Mouse (Mus musculus) cerebellum, postnatal 14 days (tissue): ENCODE results near the gene Inca1.
A peak's percentile ranks its signal among the peaks of the same experiment; 100 is the strongest.

Experiments used
- DNase-seq, 2 experiments: peaks; one replicate each; pipeline ENCODE4 v3.0.0; 2021; ENCODE audit warnings: mixed read lengths in 2 of 2

The Inca1 gene

DNA sequence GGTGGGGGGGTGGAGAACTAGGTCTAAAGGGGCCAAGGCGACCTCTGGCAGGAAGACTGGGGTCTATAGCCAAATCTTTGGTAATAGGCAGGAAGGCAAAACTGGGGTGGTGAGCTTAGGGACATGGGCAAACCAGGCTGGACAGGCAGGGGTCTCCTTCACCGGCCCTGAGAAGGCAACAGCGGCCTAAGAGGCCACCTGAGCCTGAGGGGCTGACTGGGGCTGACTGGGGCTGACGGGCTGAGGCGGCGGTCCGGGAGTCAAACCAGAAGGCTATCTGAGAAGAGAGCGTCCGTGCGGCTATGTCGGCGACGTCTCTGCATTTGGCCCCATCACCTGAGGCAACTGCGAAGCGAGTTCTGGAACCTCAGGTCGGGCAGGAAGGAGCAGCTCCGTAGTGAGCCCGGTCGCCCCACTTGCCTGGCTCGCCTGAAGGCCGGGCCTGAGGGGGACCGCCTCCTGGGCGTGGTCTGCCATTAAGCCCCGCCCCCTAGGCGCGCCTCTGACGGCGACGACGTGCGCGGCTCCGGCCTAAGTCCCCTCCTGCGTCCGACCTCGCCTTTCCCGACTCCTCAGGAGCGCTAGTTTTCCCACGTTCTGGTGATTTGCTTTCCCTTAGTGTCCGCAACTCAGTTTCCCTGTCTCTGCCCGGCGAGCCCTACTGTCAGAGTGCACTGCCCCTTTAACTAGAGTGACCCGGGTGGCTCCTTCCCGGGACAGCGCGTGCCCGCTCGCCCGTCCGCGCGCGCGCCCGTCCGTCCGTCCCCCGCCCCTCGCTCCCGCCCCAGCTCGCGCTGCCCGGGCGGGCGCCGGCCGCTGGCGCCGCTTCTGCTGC lies at the start of gene Inca1, which contains the start of gene Kif1c:
Gene Inca1, minus strand, starts transcription at position 434 of the 835 bp plus-strand sequence.
Gene Kif1c, plus strand, starts transcription at position 827 of the 835 bp plus-strand sequence.
- DNase-seq: peak; percentile 98 to 99

DNA sequence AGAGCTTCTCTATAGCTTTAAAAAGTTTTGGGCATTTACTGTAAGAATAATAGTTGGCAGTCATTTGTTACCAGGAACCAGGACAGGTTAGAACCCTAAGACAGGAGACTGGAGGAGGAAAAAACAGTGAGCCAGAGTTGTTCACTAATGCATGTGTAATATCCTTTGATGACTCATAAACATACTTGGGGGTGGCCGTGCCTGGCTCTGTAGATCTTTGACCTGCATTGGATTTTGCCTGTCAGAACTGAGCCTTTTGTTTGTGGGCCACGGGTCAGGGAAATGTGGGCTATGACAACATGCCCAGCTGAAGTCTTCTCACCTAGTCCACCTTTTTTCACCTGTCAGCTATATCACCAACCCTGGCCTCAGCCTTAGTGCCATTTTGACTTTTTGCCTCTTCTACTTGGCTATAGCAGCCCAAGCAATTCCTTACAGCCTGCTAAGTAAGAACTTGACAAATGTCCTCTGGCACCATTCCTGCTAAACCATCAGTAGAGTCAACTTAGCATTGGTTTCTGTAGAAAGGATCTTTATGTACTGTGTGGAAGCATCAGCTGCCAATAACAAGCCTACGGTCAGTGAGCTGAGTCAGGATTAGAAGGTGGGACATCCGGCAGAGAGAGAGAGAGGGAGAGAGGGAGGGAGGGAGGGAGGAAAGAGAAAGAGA lies 48.1 kb upstream of the Inca1 start:
- DNase-seq: no peak

DNA sequence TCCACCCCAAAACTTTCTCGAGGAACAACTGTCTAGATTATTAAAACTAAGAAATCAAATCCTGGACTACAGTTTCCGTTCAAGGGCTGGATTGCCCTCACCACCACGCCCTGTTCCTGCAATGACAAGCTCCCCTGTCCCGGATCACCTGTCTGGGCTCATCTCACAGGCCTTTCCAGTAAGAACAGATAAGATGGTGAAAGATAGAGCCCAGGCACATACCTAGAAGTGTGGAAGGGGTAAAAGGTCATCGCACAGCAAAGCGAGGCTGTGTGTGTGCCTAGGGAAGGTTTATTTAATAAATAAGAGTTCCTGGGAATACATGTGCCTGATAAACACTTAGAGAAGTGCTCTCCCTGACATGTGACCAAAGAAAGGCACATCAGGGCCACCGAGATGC lies 45.7 kb upstream of the Inca1 start:
- DNase-seq: no peak

DNA sequence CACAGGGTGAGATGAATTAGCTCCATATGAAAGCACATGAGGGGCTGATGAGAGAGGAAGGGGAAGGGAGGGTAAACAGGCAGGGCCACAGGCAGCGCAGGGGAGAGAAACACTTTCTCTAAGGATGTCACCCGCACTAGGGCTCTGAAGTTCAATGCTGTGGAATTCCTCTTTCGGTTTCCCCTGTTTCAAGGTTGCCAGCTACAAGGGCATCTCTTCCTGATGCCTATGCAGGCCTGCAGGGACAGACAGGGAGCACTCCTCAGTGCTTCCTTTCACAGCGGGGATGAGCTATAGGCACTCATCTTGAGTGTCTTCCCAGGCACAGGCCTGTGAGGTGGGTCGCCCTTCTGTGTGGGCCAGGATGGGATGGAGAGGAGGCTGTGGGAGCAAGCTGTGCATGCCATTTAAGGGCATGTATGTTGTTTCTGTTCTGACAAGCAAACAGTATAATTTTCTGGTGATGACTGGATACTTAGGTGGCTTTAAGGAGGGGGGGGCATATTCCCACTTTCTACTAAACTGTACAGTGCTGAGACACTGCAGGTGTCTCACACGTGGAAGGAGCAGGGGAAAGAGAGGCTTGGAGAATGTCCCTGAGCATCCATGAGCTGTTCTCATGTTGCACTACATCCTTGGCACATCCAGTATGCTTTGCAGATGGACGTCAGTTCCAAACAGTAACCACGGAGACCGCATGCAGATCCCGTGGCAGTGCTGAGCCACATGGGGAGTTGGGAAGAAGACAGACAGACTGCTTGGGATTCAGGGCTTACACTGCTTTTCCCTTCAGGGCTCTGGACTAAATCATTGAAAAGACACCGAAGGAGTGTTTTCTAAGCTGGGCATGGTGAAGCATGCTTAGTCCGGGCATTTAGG lies 42.9 kb upstream of the Inca1 start:
- DNase-seq: no peak

DNA sequence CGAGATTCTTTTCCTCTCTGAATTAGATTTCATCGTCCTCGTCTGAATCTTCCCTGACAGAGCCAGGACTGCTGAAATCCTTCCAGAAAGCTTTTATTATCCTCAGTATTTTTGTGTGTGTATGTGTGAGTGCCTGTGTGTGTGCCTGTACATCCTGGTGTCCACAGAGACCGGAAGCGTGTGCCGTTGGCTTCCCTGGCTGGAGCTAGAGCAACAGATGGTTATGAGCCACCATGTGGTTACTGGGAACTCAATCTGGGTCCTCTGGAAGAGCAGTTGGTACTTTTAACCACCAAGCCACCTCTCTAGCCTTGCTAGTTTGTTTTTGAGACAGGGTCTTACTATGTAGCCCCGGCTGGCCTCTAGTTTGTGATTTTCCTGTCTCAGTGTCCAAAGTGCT lies 42.2 kb upstream of the Inca1 start:
- DNase-seq: peak in 1 of 2 experiments; percentile 21

DNA sequence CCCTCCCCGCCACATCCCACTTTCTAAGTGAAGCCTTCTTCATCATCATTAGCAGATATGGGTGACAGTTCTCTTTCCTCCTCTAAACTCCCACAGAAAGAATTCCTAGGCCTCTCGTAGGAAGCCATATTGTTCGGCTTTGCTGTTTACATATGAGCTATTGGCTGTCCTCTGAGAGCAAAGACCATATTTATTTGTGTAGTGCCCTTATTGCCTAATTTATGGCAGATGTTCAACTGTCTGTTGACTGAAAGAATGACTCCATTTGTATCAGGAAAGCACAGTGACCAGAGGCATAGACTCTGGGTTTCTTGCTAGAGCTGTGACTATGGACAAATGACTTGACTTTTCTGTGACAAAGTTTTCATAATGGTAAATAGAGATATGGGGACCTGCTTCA lies 41.6 kb upstream of the Inca1 start:
- no peak for DNase-seq

DNA sequence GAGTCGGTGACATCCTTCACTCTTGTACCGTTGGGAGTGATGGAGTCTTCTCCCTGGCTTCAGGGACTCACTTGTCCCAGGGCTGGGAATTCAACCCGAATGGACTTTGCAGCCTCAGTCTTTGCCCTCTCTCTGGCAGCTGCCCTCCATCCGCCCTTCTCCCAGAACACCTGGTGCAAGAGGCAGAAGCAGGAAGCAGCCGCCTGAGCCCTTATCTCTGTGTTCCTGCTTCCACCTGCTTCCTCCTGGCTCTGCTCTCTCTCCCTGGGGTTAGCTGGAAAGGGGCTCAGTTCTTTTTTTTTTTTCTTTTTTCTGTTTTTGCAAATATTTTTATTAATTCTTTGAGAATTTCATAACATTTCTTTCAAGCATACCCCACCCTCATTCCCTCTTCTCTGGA lies 37.8 kb upstream of the Inca1 start:
- no peak for DNase-seq

DNA sequence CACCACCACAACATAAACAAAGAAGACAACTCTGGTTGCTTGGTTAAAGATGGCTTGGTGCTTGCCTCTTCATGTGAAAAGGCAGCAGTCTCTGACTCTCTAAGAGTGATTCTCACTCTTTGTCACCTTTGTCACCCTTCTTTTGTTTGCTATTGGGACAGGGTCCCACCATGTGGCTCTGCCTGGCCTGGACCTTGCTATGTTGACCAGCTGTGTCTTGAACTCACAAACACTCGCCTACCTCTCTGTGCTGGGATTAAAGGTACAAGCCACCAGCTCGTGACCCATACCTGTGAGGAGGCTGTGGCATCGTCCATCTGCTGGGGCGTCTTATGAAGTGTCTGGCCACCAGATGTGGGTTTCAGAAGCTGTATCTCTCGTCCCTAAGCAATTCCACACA lies 33.3 kb upstream of the Inca1 start:
- DNase-seq: no peak

DNA sequence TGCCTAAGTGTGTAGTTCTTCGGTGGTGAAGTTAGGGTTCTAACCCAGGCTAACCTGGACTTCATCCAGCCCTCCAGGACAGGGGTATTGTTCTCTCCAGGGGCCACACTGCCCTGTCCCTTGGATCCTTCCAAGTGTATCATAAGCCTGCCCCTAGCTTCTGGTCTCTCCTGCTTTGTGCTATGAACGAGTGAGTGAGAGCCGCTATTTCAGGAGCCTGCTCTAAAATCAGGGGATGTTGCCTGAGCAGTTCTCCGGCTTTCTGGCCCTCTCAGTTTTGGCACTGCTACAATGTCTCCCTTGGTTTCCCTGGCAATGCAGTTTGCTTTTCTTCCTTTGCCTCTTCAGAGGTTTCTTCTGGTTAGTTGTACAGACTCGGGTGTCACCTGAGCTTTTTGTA lies 31.2 kb upstream of the Inca1 start:
- peak; percentile 42 to 58 for DNase-seq

DNA sequence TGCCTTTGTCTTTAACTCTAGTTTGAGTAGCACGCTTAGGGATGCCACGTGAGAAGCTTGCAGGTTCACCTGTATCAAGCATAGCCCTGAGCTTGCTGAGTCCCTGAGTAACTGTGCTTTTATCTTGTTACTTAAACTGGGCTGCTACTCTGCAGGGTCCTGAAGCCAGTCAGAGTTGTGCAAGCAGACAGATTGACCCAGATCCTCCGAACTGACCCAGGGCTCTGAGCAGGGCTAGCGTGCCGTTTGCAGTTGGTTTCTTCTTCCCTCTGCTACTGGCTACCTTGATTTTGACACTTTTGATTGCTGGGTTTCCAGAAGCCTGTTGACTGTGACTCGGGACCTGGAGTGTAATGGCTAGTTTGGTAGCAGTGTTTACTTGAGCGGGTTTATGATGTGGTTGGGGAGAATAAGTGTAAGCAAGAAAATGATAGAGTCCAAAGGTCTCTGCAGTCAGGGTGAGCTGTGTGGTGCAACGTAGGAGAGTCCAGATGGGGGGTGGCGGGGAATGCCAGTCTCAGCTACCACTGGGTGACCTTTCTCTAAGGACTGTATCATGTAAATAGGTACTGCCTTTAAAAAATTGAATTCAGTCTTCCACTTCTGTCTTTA lies 30.6 kb upstream of the Inca1 start:
- DNase-seq: no peak

DNA sequence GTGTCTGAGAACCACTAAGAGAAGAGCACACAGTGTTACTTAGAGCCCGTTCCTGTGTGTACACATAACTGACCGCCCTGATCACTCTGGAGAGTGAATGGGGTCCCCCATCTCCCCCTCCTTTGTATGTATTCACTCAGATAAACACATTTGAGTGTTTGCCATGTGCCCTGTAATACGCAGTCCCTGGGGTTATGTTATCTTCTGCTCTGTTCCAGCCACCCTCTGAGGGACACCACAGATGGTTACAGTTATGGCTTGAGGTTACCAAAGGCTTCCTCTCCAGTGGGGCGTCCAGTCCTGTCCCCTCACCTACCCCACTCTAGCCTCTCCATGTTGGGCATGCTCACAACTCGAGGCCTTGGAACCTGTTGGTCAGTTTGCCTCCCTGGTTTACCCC lies 27.4 kb upstream of the Inca1 start:
- DNase-seq: no peak

DNA sequence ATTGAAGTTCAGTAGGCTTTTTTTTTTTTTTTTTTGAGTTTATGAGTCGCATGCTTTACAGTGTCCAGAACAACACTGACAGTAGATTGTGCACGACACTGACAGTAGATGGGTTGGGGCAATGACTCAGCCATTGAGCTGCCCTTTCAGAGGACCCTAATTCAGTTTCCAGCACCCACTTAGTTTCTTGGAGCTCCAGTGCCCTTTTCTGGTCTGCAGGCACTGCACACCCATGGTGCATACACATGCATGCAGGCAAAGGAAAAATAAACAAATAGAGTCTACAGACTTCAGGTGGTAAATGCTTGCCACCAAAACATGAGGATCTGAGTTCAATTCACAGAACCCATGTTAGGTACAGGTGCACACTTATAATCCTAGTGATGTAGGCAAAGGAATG lies 26.6 kb upstream of the Inca1 start:
- DNase-seq: no peak

DNA sequence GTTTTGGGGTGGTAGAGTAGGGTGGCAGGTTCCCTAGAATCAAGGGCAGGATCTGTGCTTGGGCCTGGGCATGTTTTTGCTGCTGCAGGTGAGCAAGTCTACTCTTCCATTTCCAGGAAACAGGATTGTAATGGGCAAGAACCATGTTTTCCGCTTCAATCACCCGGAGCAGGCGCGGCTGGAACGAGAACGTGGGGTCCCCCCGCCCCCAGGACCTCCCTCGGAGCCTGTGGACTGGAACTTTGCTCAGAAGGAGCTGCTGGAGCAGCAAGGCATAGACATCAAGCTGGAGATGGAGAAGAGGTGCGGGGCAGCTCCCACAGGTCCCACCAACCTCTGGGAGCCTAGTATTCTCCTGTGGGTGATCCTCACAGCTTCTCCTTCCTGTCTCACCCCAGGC lies 24.8 kb upstream of the Inca1 start:
- no peak for DNase-seq

DNA sequence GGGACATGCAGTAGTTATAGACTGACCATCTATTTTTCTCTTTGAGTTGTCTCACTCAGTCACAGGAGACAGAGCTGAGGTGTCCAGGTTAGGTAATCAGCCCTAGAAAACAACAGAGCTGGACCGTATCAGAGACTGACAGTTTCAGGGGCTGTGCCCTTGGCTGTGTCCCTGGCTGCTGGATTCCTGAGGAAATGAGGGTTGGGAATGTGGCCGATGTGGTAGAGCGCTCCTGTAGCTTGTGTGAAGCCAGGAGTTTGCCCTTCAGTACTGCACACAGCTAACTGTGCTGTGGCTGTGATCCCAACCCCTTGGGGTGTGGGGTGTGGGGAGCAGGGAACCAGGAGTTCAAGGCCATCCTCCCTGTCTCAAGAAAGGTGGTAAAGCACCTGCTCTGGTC lies 21.1 kb upstream of the Inca1 start:
- DNase-seq: no peak

DNA sequence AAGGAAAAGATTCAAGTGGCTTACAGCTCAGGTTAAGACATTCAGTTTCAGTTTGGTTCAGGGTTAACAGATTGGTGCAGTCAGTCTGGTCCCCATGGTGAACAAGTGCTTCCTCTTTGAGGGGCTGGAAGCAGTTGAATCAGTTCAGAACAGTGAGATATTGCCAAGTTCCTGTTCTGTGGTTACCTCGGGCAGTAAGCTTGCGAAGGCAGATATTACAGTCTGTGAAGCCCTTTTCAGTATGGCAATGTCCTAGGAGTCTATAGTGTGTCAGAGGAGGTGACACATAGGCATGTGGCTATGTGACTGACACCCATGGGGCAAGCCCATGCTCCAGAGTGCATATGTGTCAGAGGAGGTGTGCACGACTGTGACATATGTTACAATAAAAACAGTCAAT lies 20.6 kb upstream of the Inca1 start:
- no peak for DNase-seq

DNA sequence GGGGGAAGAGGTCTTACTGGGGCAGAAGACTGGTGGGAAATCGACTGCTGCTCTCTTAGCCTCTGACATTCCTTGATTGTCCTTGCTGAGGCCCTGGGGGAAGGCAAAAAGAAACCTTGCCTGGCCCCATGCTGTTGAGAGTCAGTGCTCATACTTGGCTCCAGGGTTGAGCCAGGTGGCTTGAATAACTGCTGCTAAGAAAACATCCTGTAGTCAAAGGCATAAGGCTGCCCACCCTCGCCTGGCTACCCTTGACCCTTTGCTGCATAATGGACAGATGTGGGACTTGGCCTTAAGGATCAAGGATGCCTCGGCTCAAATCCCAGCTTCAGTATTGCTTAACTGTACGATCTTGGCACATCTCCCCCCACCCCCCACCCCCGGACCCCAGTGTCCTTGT lies 18.5 kb upstream of the Inca1 start:
- DNase-seq: no peak

DNA sequence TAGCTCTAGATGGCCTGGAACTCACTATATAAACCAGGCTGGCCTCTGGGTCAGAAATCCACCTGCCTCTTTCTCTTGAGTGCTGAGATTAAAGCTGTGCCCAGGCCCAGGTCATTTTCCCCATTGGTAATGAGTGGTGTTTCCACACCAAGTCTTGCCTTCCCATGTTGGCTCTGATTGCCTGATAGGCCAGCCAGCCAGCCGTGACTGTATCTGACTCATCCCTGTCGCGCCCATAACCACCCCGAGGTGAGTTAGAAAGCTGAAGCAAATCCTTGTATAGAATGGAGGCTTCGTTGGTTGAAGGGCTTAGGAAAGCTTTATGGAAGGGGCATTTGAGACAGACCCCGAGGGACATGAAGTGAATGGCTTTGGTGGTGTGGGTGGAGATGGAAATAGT lies 15.9 kb upstream of the Inca1 start:
- no peak for DNase-seq

DNA sequence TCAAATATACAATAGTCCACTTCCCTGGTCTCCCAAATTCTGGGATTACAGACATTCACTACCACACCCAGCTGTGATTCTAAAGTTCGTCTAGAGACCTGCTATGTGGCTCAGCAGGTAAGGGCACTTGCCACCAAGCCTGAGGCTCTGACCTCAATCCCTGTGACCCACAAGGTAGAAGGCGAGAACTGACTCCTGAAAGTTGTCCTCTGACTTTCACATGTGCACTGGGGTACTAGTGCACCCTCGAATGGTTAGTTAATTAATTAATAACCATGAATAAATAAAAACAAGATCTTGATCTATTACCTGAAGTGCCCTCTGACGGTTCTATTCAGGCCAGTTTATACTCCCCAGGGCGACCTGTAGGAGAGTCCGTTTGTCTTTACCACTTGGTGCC lies 13.3 kb upstream of the Inca1 start:
- no peak for DNase-seq

DNA sequence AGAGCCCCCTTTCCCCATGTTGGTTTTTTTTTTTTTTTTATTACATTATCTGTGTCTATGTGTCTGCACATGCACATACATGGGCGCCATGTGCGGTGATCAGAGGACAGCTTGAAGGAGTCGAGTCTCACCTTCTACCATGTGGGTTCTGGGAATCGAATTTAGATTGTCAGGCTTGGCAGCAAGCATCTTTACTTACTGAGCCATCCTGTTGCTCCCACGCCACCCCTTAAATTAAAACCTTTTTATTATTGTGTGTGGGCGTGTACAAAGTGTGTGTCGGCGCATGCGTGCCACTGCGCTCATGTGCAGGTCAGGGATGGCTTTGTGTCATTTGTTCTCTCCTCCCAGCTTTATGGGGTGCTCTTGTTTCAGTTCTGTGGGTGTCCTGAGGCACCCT lies 11.1 kb upstream of the Inca1 start:
- no peak for DNase-seq

DNA sequence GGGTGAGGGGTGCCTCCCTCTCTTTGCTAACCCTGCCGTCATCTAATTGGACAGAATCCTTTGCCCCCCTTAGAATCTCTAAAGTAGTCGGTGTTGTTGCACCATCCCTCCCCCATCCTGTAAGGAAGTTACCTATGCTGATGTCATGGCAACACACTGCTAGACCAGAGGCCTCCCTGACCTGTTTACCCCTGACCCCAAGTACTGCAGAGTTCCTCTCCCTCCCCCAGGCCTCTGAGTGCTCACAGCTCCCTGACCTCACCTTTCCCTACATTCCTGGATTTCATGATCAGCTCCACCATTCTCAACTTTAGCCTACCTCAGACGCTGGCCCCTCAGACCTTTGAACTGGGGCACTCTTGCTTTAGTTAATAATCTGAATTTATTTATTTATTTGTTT lies 6.2 kb upstream of the Inca1 start:
- no peak for DNase-seq

DNA sequence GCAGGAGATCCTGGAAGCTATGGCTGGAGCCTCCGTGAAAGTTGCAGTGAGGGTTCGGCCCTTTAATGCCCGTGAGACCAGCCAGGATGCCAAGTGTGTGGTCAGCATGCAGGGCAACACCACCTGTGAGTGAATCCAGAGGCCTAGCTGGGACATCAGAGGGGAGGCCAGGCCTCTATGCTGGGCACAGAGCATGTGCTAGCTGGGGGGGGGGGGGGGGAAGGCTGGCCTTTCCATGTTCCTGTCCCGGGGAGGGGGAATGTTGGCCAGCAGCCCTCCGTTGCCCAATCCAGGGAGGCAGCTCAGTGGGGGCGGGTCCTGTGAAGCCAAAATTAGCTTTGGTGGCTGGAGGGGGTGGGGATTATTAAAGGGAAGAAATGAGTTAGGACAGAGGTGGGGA lies 2.8 kb upstream of the Inca1 start:
- peak in 1 of 2 experiments; percentile 25 for DNase-seq

DNA sequence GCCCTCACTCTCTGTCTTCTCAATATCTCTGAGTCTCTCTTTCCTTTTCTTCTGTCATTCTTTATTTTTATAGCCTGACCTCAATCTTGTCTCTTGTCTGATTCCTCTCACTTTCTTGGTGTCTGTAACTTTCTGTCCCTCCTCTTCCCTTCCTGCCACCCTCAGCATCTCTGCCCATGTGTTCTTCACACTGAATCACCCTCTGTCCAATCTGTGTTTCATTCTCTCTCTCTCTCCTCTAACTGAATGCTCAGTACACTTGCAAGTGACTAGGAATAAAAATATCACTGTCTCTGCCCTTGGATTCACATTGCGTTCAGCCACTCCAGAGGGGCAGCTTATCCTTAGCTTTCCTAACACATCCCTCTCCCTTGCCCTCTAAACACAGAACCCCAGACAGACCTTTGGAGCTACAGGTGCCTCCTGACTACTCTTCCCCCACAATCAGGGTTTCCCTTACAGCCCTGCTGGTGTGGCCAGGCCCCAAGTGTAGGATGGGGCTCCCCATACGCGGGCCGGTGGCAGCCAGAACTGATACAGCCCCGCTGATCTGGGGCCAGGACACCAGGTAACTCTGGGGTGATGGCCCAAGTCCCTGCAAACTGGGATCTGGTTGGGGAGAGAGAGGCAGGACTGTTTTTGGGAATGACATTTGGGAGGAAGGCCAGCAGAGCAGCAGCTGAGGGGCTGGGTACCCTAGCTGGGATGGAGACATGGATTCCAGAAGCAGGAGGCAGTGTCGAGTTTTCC lies 2.2 kb upstream of the Inca1 start:
- DNase-seq: no peak
